Mouse (Mus musculus): ENCODE data around the gene Poc1b. TPM values are rescaled to one million over a fixed set of nuclear protein-coding genes. Genes with fewer than 3 reads are reported as not detected.

Gene Poc1b
- polyA plus RNA-seq, 1 experiment: 5.1 TPM

- peaks cover 3% of the 10 kb centered on the region; the same call in 1 of the 2 replicates for H3K4me1 ChIP-seq (ENCODE audit: control insufficient read depth, insufficient read depth, insufficient read length)
- H3K4me3 ChIP-seq (ENCODE audit: extremely low read depth, insufficient read depth, insufficient read length): no peak overlapping the region
- no peak overlapping the region for H3K27ac ChIP-seq (ENCODE audit: insufficient read depth, low read length)
- TF ChIP-seq CTCF (IDR thresholded peaks at IDR 0.05; ENCODE audit: extremely low read depth, insufficient read depth, insufficient read length, insufficient replicate concordance) (no peak), POLR2A (IDR thresholded peaks at IDR 0.05; ENCODE audit: low read depth, low read length) (no peak)
- no peaks in the 10 kb centered on the region for H3K36me3 ChIP-seq (ENCODE audit: control insufficient read depth, insufficient read depth, low read length)
- DNase-seq (ENCODE audit: low read depth in 1 of 2, low spot score in 2 of 2): no peak
- 65% methylated on average over 7 of the region's 7 CpGs for WGBS
- no peaks in the 10 kb centered on the region for H3K27me3 ChIP-seq (ENCODE audit: control insufficient read depth, insufficient read depth, low read length)
Measured at GRCm38 (mm10) chr10:99165751-99166282, 59.0 kb downstream of the Poc1b start.

- WGBS: 66% methylated on average over 3 of the region's 3 CpGs
- TF ChIP-seq POLR2A (IDR thresholded peaks at IDR 0.05; ENCODE audit: low read depth, low read length) (no peak), CTCF (IDR thresholded peaks at IDR 0.05; ENCODE audit: extremely low read depth, insufficient read depth, insufficient read length, insufficient replicate concordance) (no peak)
- Histone ChIP-seq H3K27ac (ENCODE audit: insufficient read depth, low read length) (no peak overlapping the region), H3K4me1 (ENCODE audit: control insufficient read depth, insufficient read depth, insufficient read length) (peaks cover 8% of the 10 kb centered on the region), H3K4me3 (ENCODE audit: extremely low read depth, insufficient read depth, insufficient read length) (no peak overlapping the region), H3K27me3 (ENCODE audit: control insufficient read depth, insufficient read depth, low read length) (no peaks in the 10 kb centered on the region), H3K36me3 (ENCODE audit: control insufficient read depth, insufficient read depth, low read length) (no peaks in the 10 kb centered on the region)
- no peak for DNase-seq (ENCODE audit: low read depth in 1 of 2, low spot score in 2 of 2)
Measured at GRCm38 (mm10) chr10:99166392-99166791, 59.6 kb downstream of the Poc1b start.

- TF ChIP-seq CTCF (IDR thresholded peaks at IDR 0.05; ENCODE audit: extremely low read depth, insufficient read depth, insufficient read length, insufficient replicate concordance): no peak
- TF ChIP-seq POLR2A (IDR thresholded peaks at IDR 0.05; ENCODE audit: low read depth, low read length): no peak
- Histone ChIP-seq H3K27ac (ENCODE audit: insufficient read depth, low read length) (no peak overlapping the region), H3K36me3 (ENCODE audit: control insufficient read depth, insufficient read depth, low read length) (no peaks in the 10 kb centered on the region), H3K4me3 (ENCODE audit: extremely low read depth, insufficient read depth, insufficient read length) (no peak overlapping the region), H3K27me3 (ENCODE audit: control insufficient read depth, insufficient read depth, low read length) (no peaks in the 10 kb centered on the region), H3K4me1 (ENCODE audit: control insufficient read depth, insufficient read depth, insufficient read length) (peaks cover 15% of the 10 kb centered on the region)
- DNase-seq (ENCODE audit: low read depth in 1 of 2, low spot score in 2 of 2): no peak
- 68% methylated on average over 6 of the region's 6 CpGs for WGBS
Measured at GRCm38 (mm10) chr10:99168404-99168803, 61.6 kb downstream of the Poc1b start.

- H3K36me3 ChIP-seq (ENCODE audit: control insufficient read depth, insufficient read depth, low read length): no peaks in the 10 kb centered on the region
- H3K4me3 ChIP-seq (ENCODE audit: extremely low read depth, insufficient read depth, insufficient read length): no peak overlapping the region
- DNase-seq (ENCODE audit: low read depth in 1 of 2, low spot score in 2 of 2): peak in 1 of 2 experiments; percentile 19
- TF ChIP-seq POLR2A (IDR thresholded peaks at IDR 0.05; ENCODE audit: low read depth, low read length): no peak
- peak; percentile 22; the same call in 1 of the 2 replicates for TF ChIP-seq CTCF (IDR thresholded peaks at IDR 0.05; ENCODE audit: extremely low read depth, insufficient read depth, insufficient read length, insufficient replicate concordance)
- peaks cover 15% of the 10 kb centered on the region for H3K4me1 ChIP-seq (ENCODE audit: control insufficient read depth, insufficient read depth, insufficient read length)
- H3K27me3 ChIP-seq (ENCODE audit: control insufficient read depth, insufficient read depth, low read length): no peaks in the 10 kb centered on the region
- WGBS: 34% methylated on average over 11 of the region's 11 CpGs
- H3K27ac ChIP-seq (ENCODE audit: insufficient read depth, low read length): peak overlapping the region; percentile 39
Measured at GRCm38 (mm10) chr10:99168840-99169764, 62.3 kb downstream of the Poc1b start.

GRCm38 (mm10) chr10:99169765-99170129 is 62.9 kb downstream of the Poc1b start:
- H3K4me1 ChIP-seq (ENCODE audit: control insufficient read depth, insufficient read depth, insufficient read length): peaks cover 15% of the 10 kb centered on the region
- no peak overlapping the region for H3K4me3 ChIP-seq (ENCODE audit: extremely low read depth, insufficient read depth, insufficient read length)
- TF ChIP-seq POLR2A (IDR thresholded peaks at IDR 0.05; ENCODE audit: low read depth, low read length): no peak
- TF ChIP-seq CTCF (IDR thresholded peaks at IDR 0.05; ENCODE audit: extremely low read depth, insufficient read depth, insufficient read length, insufficient replicate concordance): no peak
- no peaks in the 10 kb centered on the region for H3K36me3 ChIP-seq (ENCODE audit: control insufficient read depth, insufficient read depth, low read length)
- no peaks in the 10 kb centered on the region for H3K27me3 ChIP-seq (ENCODE audit: control insufficient read depth, insufficient read depth, low read length)
- peak in 1 of 2 experiments; percentile 36 for DNase-seq (ENCODE audit: low read depth in 1 of 2, low spot score in 2 of 2)
- H3K27ac ChIP-seq (ENCODE audit: insufficient read depth, low read length): peak overlapping the region; percentile 39; the same call in 1 of the 2 replicates
- WGBS: 55% methylated on average over 5 of the region's 5 CpGs

GRCm38 (mm10) chr10:99171961-99172497 is 65.2 kb downstream of the Poc1b start:
- 6% methylated on average over 12 of the region's 12 CpGs for WGBS
- no peak overlapping the region for H3K4me3 ChIP-seq (ENCODE audit: extremely low read depth, insufficient read depth, insufficient read length)
- no peaks in the 10 kb centered on the region for H3K27me3 ChIP-seq (ENCODE audit: control insufficient read depth, insufficient read depth, low read length)
- H3K36me3 ChIP-seq (ENCODE audit: control insufficient read depth, insufficient read depth, low read length): no peaks in the 10 kb centered on the region
- TF ChIP-seq POLR2A (IDR thresholded peaks at IDR 0.05; ENCODE audit: low read depth, low read length): no peak
- no peak for TF ChIP-seq CTCF (IDR thresholded peaks at IDR 0.05; ENCODE audit: extremely low read depth, insufficient read depth, insufficient read length, insufficient replicate concordance)
- peak in 1 of 2 experiments; percentile 18 for DNase-seq (ENCODE audit: low read depth in 1 of 2, low spot score in 2 of 2)
- peaks cover 15% of the 10 kb centered on the region for H3K4me1 ChIP-seq (ENCODE audit: control insufficient read depth, insufficient read depth, insufficient read length)
- peak overlapping the region; percentile 80 for H3K27ac ChIP-seq (ENCODE audit: insufficient read depth, low read length)
